Mouse (Mus musculus) kidney, embryonic 16.5 days (tissue): Measurements from ENCODE around the gene Uso1. TPM values are rescaled to one million over a fixed set of nuclear protein-coding genes. Genes with fewer than 3 reads are reported as not detected.
A peak's percentile ranks its signal among the peaks of the same experiment; 100 is the strongest.

Experiments used
- ATAC-seq: fragments of 200-750 bp; cut with Nextera tagmentation; 2 replicates; pipeline ENCODE4 v1.8.0; 2017; ENCODE audit warnings: moderate TSS enrichment; ENCODE audit not compliant: low FRiP score, low TSS enrichment
- H3K27ac ChIP-seq: fragments of 300-500 bp; sonication (generic); 2 replicates; pipeline ENCODE4 v1.5.1; 2014; ENCODE audit warnings: low read length
- H3K27me3 ChIP-seq: fragments of 300-500 bp; sonication (generic); 2 replicates; pipeline ENCODE4 v1.6.1; 2014; ENCODE audit warnings: low read length, control low read depth, mixed read lengths; ENCODE audit not compliant: insufficient read depth
- H3K36me3 ChIP-seq: fragments of 300-500 bp; sonication (generic); 2 replicates; pipeline ENCODE4 v1.6.1; 2014; ENCODE audit warnings: low read length, control low read depth, mixed read lengths; ENCODE audit not compliant: insufficient read depth
- H3K4me1 ChIP-seq: fragments of 300-500 bp; sonication (generic); 2 replicates; pipeline ENCODE4 v1.6.1; 2014; ENCODE audit warnings: low read length, control low read depth, mixed read lengths; ENCODE audit not compliant: insufficient read depth
- H3K4me2 ChIP-seq: fragments of 300-500 bp; sonication (generic); replicated peaks from 2 replicates; pipeline ENCODE4 v1.6.1; 2014; ENCODE audit warnings: low read depth, low read length
- H3K4me3 ChIP-seq: fragments of 300-500 bp; sonication (generic); 2 replicates; pipeline ENCODE4 v1.5.1; 2014; ENCODE audit warnings: mild to moderate bottlenecking, low read length
- H3K9ac ChIP-seq: fragments of 300-500 bp; sonication (generic); replicated peaks from 2 replicates; pipeline ENCODE4 v1.6.1; 2014; ENCODE audit warnings: low read length
- H3K9me3 ChIP-seq: fragments of 300-500 bp; sonication (generic); 2 replicates; pipeline ENCODE4 v1.6.1; 2016; ENCODE audit warnings: low read length, control low read depth
- WGBS: fragments of 180-500 bp; shearing (Covaris S2); extraction: QIAGEN DNeasy Blood & Tissue Kit; methylation state at CpG from one replicate; pipeline ENCODE4 v1.1.7; 2014; 5-methylcytosine and 5-hydroxymethylcytosine counted together
- polyA plus RNA-seq: library from polyadenylated mRNA; unstranded; fragments of >200 nt; fragmentation: Nextera tagmentation; extraction: Ambion mirVana; gene quantifications from 2 replicates; pipeline ENCODE4 v1.2.1, GENCODE M21; 2015

Uso1 gene
- polyA plus RNA-seq, 1 experiment from 2014 or later = 40.0 TPM

GRCm38 (mm10) chr5:92106327-92107125, 31.2 kb upstream of the Uso1 start:
- no peak overlapping the region for H3K4me3 ChIP-seq
- WGBS = 50% methylated on average over 10 of the region's 10 CpGs
- peak overlapping the region; percentile 30; the same call in 1 of the 2 replicates for H3K27ac ChIP-seq
- H3K9me3 ChIP-seq = no peaks in the 10 kb centered on the region
- H3K27me3 ChIP-seq = no peaks in the 10 kb centered on the region
- H3K36me3 ChIP-seq = no peaks in the 10 kb centered on the region
- H3K4me2 ChIP-seq = no peak overlapping the region
- H3K9ac ChIP-seq = no peak overlapping the region
- peaks cover 11% of the 10 kb centered on the region for H3K4me1 ChIP-seq
- ATAC-seq = peak; percentile 28; the same call in 1 of the 2 replicates

- Histone ChIP-seq H3K9ac (no peak overlapping the region), H3K9me3 (no peaks in the 10 kb centered on the region), H3K4me1 (peaks cover 11% of the 10 kb centered on the region), H3K4me2 (no peak overlapping the region), H3K27me3 (no peaks in the 10 kb centered on the region), H3K36me3 (no peaks in the 10 kb centered on the region), H3K4me3 (no peak overlapping the region), H3K27ac (no peak overlapping the region)
- WGBS = 90% methylated on average over 4 of the region's 4 CpGs
- no peak for ATAC-seq
Measured at GRCm38 (mm10) chr5:92107282-92107681, 30.5 kb upstream of the Uso1 start.

GRCm38 (mm10) chr5:92110818-92111355, 26.9 kb upstream of the Uso1 start:
- Histone ChIP-seq H3K4me3 (no peak overlapping the region), H3K27ac (no peak overlapping the region), H3K9me3 (no peaks in the 10 kb centered on the region), H3K4me1 (no peaks in the 10 kb centered on the region; the same call in 1 of the 2 replicates), H3K36me3 (no peaks in the 10 kb centered on the region), H3K27me3 (no peaks in the 10 kb centered on the region), H3K4me2 (no peak overlapping the region), H3K9ac (no peak overlapping the region)
- ATAC-seq = no peak
- WGBS = 92% methylated on average over 5 of the region's 5 CpGs

GRCm38 (mm10) chr5:92112175-92112574, 25.6 kb upstream of the Uso1 start:
- WGBS = 14% methylated on average over 6 of the region's 6 CpGs
- Histone ChIP-seq H3K27ac (no peak overlapping the region), H3K9ac (peak overlapping the region; percentile 32), H3K4me3 (peak overlapping the region; percentile 33), H3K27me3 (no peaks in the 10 kb centered on the region), H3K36me3 (no peaks in the 10 kb centered on the region), H3K4me1 (no peaks in the 10 kb centered on the region; the same call in 1 of the 2 replicates), H3K4me2 (peak overlapping the region; percentile 52), H3K9me3 (no peaks in the 10 kb centered on the region)
- no peak for ATAC-seq

GRCm38 (mm10) chr5:92112585-92112984, 25.2 kb upstream of the Uso1 start:
- ATAC-seq = no peak
- Histone ChIP-seq H3K27ac (no peak overlapping the region), H3K4me1 (no peaks in the 10 kb centered on the region; the same call in 1 of the 2 replicates), H3K9me3 (no peaks in the 10 kb centered on the region), H3K9ac (peak overlapping the region; percentile 32), H3K4me2 (peak overlapping the region; percentile 52), H3K36me3 (no peaks in the 10 kb centered on the region), H3K4me3 (peak overlapping the region; percentile 33), H3K27me3 (no peaks in the 10 kb centered on the region)
- 3% methylated on average over 10 of the region's 10 CpGs for WGBS

GRCm38 (mm10) chr5:92113484-92113883, 24.3 kb upstream of the Uso1 start:
- Histone ChIP-seq H3K4me3 (no peak overlapping the region), H3K9me3 (no peaks in the 10 kb centered on the region), H3K27me3 (no peaks in the 10 kb centered on the region), H3K27ac (no peak overlapping the region), H3K36me3 (no peaks in the 10 kb centered on the region), H3K9ac (no peak overlapping the region), H3K4me2 (no peak overlapping the region), H3K4me1 (no peaks in the 10 kb centered on the region; the same call in 1 of the 2 replicates)
- no peak for ATAC-seq
- WGBS = 87% methylated on average over 7 of the region's 7 CpGs

GRCm38 (mm10) chr5:92114223-92114622, 23.5 kb upstream of the Uso1 start:
- ATAC-seq = no peak
- 93% methylated on average over 6 of the region's 6 CpGs for WGBS
- Histone ChIP-seq H3K27ac (no peak overlapping the region), H3K27me3 (no peaks in the 10 kb centered on the region), H3K4me1 (no peaks in the 10 kb centered on the region; the same call in 1 of the 2 replicates), H3K9me3 (no peaks in the 10 kb centered on the region), H3K36me3 (no peaks in the 10 kb centered on the region), H3K4me2 (no peak overlapping the region), H3K9ac (no peak overlapping the region), H3K4me3 (no peak overlapping the region)

GRCm38 (mm10) chr5:92114939-92115338, 22.8 kb upstream of the Uso1 start:
- Histone ChIP-seq H3K4me1 (no peaks in the 10 kb centered on the region; the same call in 1 of the 2 replicates), H3K9ac (no peak overlapping the region), H3K27ac (no peak overlapping the region), H3K4me3 (no peak overlapping the region), H3K27me3 (no peaks in the 10 kb centered on the region), H3K4me2 (no peak overlapping the region), H3K36me3 (no peaks in the 10 kb centered on the region), H3K9me3 (no peaks in the 10 kb centered on the region)
- ATAC-seq = no peak
- WGBS = 90% methylated on average over 2 of the region's 2 CpGs

GRCm38 (mm10) chr5:92117823-92118403, 19.8 kb upstream of the Uso1 start:
- WGBS = 49% methylated on average over 12 of the region's 12 CpGs
- no peak overlapping the region for H3K27ac ChIP-seq

GRCm38 (mm10) chr5:92121636-92122035, 16.1 kb upstream of the Uso1 start:
- Histone ChIP-seq H3K9me3 (no peaks in the 10 kb centered on the region), H3K4me3 (no peak overlapping the region), H3K36me3 (no peaks in the 10 kb centered on the region), H3K27ac (no peak overlapping the region), H3K4me2 (no peak overlapping the region), H3K9ac (no peak overlapping the region), H3K4me1 (no peaks in the 10 kb centered on the region), H3K27me3 (no peaks in the 10 kb centered on the region)
- ATAC-seq = no peak
- 76% methylated on average over 4 of the region's 4 CpGs for whole genome bisulfite sequencing

More at GRCm38 (mm10) chr5:92117823-92118403, 19.8 kb upstream of the Uso1 start:
- Histone ChIP-seq H3K9ac (no peak overlapping the region), H3K4me1 (no peaks in the 10 kb centered on the region), H3K27me3 (no peaks in the 10 kb centered on the region), H3K4me2 (no peak overlapping the region), H3K36me3 (no peaks in the 10 kb centered on the region), H3K4me3 (no peak overlapping the region), H3K9me3 (no peaks in the 10 kb centered on the region)
- peak; percentile 63 for ATAC-seq
